Mouse (Mus musculus) yolk sac, embryonic 10.5 days (tissue): ENCODE results near the gene Ehf.

Source experiments
- DNase-seq: peaks from one replicate; pipeline ENCODE4 v3.0.0-alpha.2; 2017; ENCODE audit warnings: low spot score

Ehf gene

DNA sequence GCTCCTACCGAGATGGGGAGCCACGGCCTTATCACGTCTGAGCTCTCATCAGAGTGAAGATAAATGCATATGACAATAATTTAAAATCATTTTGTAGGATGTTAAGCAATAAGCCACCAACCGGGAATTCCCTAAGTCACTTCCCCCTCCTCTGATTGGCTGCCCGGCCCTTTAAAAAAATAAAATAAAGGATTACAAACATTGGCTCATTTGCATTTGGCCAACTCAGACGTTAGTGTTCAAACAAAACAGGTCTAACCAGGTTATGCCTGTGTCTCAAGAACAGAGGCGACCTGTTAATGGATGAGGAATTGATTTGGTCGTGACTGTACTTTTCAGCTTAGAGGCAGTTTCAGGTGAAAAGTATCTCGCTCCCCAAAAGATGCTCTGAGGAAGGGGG is at the start of gene Ehf:
TSS of gene Ehf (minus strand) at position 147 of the 400 bp plus-strand sequence.
- peak; percentile 35 for DNase-seq

GRCm38 (mm10) chr2:103347417-103347891 is 44.4 kb upstream of the Ehf start:
- DNase-seq = peak; percentile 44

DNA sequence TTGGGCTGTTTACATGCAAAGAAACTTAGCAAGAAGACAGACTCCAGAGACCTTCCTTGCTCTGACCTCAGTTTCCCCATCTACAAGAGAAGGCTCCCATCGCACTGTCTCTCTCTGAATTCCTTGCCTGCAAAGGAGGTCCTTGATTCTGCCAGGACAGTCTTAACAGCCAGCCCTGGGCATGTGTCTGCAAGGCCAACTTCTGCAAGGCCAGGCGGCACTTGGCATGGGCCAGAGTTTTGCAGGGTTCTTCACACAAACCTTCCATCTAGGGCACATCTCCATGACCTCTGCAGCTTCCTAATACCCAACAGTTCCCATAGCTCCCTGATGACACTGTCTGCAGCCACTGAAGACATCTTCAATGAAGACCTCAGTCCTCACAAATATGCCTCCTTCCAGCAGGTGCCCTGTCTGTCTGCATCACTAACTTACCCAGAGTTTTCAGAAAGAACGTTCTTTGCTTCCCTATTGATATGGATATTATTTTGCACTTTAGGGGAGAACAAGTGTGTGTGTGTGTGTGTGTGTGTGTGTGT is 43.7 kb upstream of the Ehf start:
- DNase-seq = no peak

DNA sequence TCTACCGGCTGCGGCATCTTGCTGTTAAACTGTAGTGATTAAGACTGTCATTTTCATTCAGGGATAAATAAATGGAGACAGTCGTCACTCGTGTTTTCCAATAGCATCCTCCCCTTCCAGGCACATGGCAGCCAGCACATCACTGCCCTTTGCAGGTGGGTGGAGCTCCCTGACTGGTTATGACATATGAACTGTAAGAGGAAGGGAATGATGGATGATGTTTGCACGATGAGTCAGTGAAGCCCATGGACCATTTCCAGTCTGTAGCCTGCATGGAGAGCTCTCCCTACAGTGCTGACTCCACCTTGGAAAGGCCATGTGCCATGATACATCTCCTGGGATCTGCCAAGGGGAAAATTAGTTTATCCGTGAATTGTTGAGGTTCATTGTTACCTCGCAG is 40.5 kb upstream of the Ehf start:
- no peak for DNase-seq

DNA sequence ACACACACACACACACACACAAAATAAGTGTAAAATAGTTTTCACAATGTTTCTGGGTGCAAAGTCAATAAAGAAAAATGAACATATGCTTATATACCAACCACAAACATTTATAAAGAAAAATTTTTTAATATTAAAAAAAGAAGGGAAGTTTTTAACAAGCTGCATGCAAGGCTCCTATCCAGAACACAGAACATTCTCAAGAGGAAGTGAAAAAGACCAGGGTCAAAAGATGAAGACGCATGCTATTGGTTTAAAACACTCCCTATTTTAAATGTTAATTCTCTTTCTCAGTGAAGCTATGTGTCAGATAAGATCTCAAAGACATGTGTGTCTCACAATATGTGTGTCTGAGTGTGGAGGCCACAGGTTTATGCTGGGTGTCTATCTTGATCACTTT is 39.0 kb upstream of the Ehf start:
- no peak for DNase-seq

- DNase-seq = no peak
Measured at GRCm38 (mm10) chr2:103341375-103341971, 38.4 kb upstream of the Ehf start.

- no peak for DNase-seq
Measured at GRCm38 (mm10) chr2:103338706-103339105, 35.6 kb upstream of the Ehf start.

DNA sequence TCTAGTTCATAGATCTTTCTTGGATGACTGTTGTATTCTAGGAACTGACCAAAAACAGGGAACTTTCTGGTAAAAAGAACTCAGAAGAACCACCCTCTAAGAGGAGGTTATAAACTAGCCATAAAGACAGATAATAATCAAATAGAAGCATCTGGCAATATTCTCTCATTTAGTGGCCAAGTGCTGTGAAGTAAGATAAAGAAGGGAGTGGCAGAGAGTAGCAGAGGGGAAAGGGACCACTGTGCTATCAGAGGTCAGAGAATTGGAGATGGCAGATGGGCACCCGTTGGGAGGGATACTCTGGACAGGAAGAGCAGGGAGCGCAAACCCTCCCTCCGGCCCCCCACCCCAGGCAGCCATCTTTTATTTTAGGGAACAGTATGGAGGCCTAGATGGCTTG is 34.3 kb upstream of the Ehf start:
- no peak for DNase-seq

DNA sequence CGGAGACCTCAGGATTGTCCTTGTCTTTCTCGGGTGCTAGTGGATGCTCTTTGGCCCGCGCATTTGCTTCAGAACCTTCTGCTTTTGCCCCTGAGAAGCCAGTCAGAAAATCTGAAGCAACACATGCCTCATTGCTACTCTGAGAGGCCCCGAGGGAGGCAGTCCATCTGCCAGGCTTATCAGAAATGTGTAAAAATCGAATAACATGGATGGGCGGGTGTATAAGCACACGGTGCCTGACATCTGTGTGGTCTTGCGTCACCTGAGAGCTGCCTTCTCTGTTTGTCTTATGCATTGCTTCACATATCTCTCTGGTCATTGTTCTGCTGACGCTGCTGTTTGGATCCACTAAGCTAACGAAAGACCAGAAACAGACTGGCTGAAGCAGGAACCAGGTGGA is 33.5 kb upstream of the Ehf start:
- DNase-seq = peak; percentile 56

DNA sequence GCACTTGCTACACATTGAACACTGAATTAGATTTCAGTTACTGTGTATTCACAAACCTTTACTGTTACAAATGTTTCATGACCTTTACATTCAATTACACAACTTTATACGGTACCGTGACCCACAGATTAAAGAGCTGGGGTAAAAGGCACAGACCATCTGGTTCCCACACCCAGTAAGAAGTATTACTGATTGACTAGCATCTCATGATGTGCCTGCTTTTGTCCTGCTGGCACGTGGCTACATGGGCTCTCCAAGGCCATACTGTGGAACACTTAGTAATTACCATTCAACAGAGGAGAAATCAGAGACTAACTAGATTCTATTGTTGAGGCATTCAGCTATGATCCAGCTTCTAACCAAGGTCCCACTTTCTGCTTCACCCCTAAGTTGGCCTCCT is 32.9 kb upstream of the Ehf start:
- no peak for DNase-seq

DNA sequence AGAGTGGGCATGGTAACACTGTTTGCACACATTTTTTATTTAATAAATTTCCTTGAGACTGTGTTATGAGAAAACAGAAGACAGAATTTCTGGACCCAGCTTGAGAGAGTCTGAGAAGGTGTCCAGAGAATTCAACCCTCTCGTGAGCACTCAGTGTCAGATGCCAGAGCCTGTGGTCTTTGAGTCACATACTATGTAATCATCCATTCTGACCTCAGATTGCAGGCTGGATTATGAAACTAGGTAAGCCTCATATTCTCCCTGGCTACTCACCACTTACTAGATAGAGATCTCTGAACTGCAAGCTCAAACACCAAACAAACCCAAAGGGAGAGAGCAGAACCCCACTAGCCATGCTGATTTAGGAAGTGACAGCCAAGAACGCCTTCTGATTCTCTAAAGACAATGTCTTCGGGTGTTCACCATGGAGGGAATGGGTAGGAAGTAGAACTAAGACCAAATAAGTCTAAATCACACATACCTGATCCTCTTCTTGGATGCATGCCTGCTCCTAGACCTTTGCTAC is 28.7 kb upstream of the Ehf start:
- no peak for DNase-seq

- DNase-seq = peak; percentile 29
Measured at GRCm38 (mm10) chr2:103328731-103329130, 25.7 kb upstream of the Ehf start.

DNA sequence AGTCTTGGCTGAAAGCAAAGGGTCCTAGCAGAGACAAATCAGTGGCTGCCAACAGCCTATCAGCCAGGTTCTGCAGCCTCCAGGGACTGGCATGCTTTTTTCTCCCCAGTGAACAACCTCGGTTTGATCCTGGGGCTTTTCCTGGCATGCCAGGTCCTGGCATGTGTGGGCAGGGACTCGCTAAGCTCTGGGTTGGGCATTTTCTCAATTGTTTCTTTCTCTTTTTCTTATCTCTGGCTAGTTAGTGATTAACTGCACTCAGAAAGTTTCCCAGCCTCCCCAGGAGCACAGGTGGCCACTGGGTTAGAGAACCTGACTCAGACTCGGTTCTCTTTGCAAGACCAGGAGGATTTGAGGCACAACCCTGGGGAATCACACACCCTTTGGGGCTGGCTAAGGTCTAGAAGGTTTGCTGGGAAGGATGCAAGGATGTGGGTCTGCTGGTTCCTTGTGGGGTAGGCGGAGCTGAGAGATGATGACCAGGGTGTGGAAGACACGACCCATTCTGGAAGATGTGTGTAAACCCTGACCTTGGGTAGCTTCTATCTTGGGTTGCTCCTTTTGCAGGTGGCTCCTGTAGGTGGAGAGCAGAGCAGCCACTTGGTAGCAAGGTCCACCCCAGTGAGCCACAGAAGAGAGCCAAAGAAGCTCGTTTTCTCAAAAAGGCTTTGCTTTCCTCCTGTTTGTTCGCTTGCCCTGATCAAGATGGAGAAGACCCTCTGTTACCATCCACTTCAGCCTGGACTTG is 22.4 kb upstream of the Ehf start:
- DNase-seq = peak; percentile 63

DNA sequence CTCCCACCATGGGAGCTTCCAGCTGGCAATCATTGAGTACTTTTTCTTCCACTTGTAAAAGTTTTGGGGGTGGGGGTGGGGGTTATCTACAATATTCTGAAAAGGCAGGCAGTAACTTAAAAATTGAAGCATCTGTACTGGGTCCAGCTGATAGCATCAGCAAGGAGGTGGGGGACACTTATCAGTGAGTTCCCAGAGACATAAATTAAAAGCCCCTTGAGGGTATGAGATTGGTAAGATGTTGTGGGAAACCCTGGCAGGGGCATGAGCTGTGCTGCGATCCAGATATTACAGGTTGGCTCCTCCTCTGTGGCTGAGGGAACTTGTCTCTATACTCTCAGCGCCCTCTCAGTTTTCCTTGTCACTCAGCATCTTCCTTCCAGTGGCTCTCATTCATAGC is 21.2 kb upstream of the Ehf start:
- DNase-seq = no peak

DNA sequence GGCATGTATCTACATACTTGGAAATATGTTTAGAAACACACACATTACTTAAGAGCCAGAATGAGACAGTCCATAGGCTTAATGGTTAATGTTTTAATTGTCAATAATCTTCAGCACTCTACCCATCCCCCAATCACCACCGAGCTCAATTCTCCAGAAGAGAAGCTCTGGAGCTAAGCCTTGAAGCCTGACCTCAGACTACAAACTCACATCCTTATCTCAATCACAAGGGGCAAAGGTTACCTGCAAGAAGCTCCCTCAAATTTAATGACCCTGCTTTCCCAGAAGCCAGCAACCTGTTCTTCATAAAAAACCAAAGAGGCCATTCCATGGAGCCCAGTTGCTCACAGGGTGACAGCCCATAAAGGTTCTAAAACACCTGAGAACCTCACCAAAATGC is 19.1 kb upstream of the Ehf start:
- DNase-seq = peak; percentile 80

DNA sequence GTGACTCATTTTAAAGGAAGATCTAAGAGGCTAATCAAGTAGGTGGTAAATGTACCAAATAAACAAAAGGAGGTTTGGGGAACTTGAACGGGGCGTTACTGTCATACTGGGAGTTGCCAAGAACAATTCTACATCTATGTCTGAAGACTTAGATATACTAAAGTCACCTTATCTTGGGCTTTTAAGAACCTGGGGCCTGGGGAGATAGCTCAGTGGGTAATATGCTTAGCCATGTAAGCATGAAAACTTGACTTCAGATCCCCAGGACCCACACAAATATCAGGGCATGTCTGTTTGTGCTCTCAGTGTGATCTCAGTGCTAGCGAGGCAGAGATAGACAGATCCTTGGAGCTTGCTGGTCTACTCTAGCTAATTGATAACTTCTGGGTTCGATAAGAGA is 18.6 kb upstream of the Ehf start:
- no peak for DNase-seq

GRCm38 (mm10) chr2:103314002-103314401 is 10.9 kb upstream of the Ehf start:
- no peak for DNase-seq

DNA sequence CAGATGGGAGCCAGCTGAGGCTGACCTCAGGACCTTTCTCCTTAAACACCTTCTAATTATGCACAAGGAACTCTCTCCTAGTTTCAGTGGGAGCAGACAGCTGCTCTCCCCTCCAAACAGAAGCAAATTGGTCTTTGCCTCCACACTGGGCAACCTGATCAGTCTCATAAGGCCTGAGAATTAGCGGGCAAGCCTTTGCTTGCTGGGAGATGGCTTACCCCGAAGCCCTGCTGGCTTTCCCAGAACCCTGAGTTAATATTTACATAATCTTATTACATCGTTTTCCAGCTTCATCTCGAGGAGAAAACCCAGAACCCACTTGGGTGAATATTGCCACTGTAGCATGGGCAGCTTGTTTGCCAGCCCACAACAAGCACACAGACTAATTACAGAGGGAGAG is 9.6 kb upstream of the Ehf start:
- DNase-seq = no peak

DNA sequence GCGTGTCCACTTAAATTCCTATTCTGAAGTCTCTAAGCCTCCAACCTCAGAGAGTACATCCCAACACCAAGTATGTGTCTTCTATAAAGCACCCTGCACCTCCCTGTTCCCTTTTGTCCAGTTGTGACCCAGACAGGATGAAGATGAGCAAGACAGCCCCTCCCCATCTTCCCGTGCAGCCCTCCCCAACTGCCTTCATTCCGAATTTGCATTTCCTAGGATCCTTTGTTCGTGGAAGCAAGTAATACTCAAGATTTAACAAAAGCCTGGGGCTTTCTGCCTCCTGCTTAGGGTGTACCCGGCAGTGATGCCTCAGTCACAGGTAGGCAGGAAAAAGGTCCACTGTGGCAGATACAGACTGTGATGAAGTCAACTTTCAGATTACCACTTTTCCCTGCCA is 7.6 kb upstream of the Ehf start:
- DNase-seq = no peak

GRCm38 (mm10) chr2:103306686-103307085 is 3.6 kb upstream of the Ehf start:
- DNase-seq = peak; percentile 86

DNA sequence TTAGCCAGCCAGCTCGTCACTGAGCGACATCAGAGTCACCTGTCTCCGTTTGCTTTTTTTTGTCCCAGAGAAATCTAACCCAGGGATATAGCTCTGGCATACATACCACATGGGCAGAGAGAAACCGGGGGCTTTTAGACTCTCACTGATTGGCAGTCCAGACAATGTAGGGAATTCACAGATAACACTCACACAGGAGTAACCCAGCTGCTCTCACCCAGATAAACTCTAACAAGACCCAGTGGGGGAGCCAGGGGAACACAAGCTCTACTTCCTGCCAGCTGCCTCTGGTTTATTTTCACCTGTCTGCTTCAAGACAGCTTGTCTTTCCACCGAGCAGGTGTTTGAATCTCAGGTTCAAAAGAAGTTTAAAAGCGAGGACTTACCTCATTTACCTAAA is 409 bp downstream of the Ehf start:
- no peak for DNase-seq

GRCm38 (mm10) chr2:103298711-103299463 is 4.2 kb downstream of the Ehf start:
- peak; percentile 60 for DNase-seq

- DNase-seq = no peak
Measured at GRCm38 (mm10) chr2:103294526-103294925, 8.6 kb downstream of the Ehf start.
